Comparison of ENCODE assay signal across 8 mouse cellular contexts in genomic region chr11:95117030-95117429, GRCm38 (mm10). TPM values are rescaled to one million over a fixed set of nuclear protein-coding genes. Genes with fewer than 3 reads are reported as not detected.
DNase-seq lines count a peak whose midpoint lies in the region; ATAC-seq and TF ChIP-seq lines count a peak whose summit lies in the region.

No protein-coding gene starts in this region.

- no peak for TF ChIP-seq POLR2A in spleen, adult 2 months (IDR thresholded peaks at IDR 0.05; ENCODE audit: low read depth, low read length)

- H3K4me3 ChIP-seq in intestine, embryonic 15.5 days (replicated peaks): no peak overlapping the region
- H3K4me3 ChIP-seq in midbrain, embryonic 10.5 days: no peak overlapping the region
- H3K4me3 ChIP-seq in spleen, adult 2 months (ENCODE audit: extremely low read depth, insufficient read depth, insufficient read length): no peak overlapping the region

- no peak overlapping the region for H3K27ac ChIP-seq in intestine, embryonic 15.5 days
- no peak overlapping the region for H3K27ac ChIP-seq in midbrain, embryonic 10.5 days (replicated peaks)
- no peak overlapping the region for H3K27ac ChIP-seq in spleen, adult 2 months (ENCODE audit: insufficient read depth, low read length)

- ATAC-seq in intestine, embryonic 15.5 days: peak; percentile 54

- H3K4me2 ChIP-seq in intestine, embryonic 15.5 days (replicated peaks): no peak overlapping the region

- peaks cover 42% of the 10 kb centered on the region for H3K27me3 ChIP-seq in intestine, embryonic 15.5 days (replicated peaks)
- H3K27me3 ChIP-seq in midbrain, embryonic 10.5 days (ENCODE audit: low read depth, poor library complexity, severe bottlenecking): peaks cover 51% of the 10 kb centered on the region
- peaks cover 20% of the 10 kb centered on the region for H3K27me3 ChIP-seq in spleen, adult 2 months (ENCODE audit: control insufficient read depth, insufficient read depth, low read length)

- 2% methylated on average over 6 of the region's 6 CpGs for WGBS in intestine, embryonic 15.5 days
- 4% methylated on average over 6 of the region's 6 CpGs for WGBS in midbrain, embryonic 10.5 days
- 7% methylated on average over 6 of the region's 6 CpGs for WGBS in spleen, adult 2 months

- H3K36me3 ChIP-seq in intestine, embryonic 15.5 days: no peaks in the 10 kb centered on the region
- no peaks in the 10 kb centered on the region for H3K36me3 ChIP-seq in midbrain, embryonic 10.5 days
- H3K36me3 ChIP-seq in spleen, adult 2 months (ENCODE audit: control insufficient read depth, insufficient read depth, low read length): no peaks in the 10 kb centered on the region

- no peaks in the 10 kb centered on the region for H3K9me3 ChIP-seq in intestine, embryonic 15.5 days
- H3K9me3 ChIP-seq in midbrain, embryonic 10.5 days (replicated peaks): no peaks in the 10 kb centered on the region

- DNase-seq in ovary, postnatal 14 days (ENCODE audit: low spot score): peak; percentile 66
- no peak for DNase-seq in ovary, postnatal 10 days (ENCODE audit: low spot score)
- peak; percentile 83 to 84 for DNase-seq in cerebellum, postnatal 14 days
- DNase-seq in frontal cortex, postnatal 36 days (ENCODE audit: low spot score in 2 of 2): peak; percentile 58 to 84
- DNase-seq in left cerebral cortex, postnatal 10 days (ENCODE audit: extremely low spot score in 1 of 2, low spot score in 2 of 2): peak; percentile 63 to 72
- peak; percentile 75 for DNase-seq in midbrain, embryonic 10.5 days (ENCODE audit: low spot score)
- peak; percentile 31 to 35 for DNase-seq in spleen, adult 2 months (ENCODE audit: low read depth in 1 of 2, low spot score in 2 of 2)

- peak; percentile 82; the same call in 1 of the 2 replicates for TF ChIP-seq CTCF in spleen, adult 2 months (IDR thresholded peaks at IDR 0.05; ENCODE audit: extremely low read depth, insufficient read depth, insufficient read length, insufficient replicate concordance)

- peaks cover 25% of the 10 kb centered on the region for H3K4me1 ChIP-seq in intestine, embryonic 15.5 days (replicated peaks)
- peaks cover 31% of the 10 kb centered on the region for H3K4me1 ChIP-seq in midbrain, embryonic 10.5 days
- peaks cover 2% of the 10 kb centered on the region; the same call in 1 of the 2 replicates for H3K4me1 ChIP-seq in spleen, adult 2 months (ENCODE audit: control insufficient read depth, insufficient read depth, insufficient read length)

- intact Hi-C loops in left cerebral cortex, postnatal 10 days (cut with DNase I): loop anchor here (1.0 to 5.0 kb wide), 3 partner anchors 115 to 405 kb away; no protein-coding TSS in a partner anchor

- no peak overlapping the region for H3K9ac ChIP-seq in intestine, embryonic 15.5 days

RNA-seq across cellular contexts. Expression of gene Dlx3, which starts 2.9 kb away (rescaled TPM):
- 0.60 and 0.88 TPM in 2 replicates for polyA plus RNA-seq in intestine, embryonic 15.5 days (2015; fragmentation: Nextera tagmentation; extraction: Ambion mirVana)
- total RNA-seq in left cerebral cortex, postnatal 10 days (2021): not detected
- 0.89 and 1.3 TPM in 2 replicates for polyA plus RNA-seq in midbrain, embryonic 10.5 days (2016; fragmentation: Nextera tagmentation; extraction: Ambion mirVana)
- polyA plus RNA-seq in spleen, adult 2 months (2012; rRNA removed): not detected in 2 replicates

RNA-seq across cellular contexts. Expression of gene Dlx4, which starts 29.0 kb away (rescaled TPM):
- polyA plus RNA-seq in intestine, embryonic 15.5 days (2015; fragmentation: Nextera tagmentation; extraction: Ambion mirVana): 0.10 and 0.16 TPM in 2 replicates
- not detected for total RNA-seq in left cerebral cortex, postnatal 10 days (2021)
- polyA plus RNA-seq in midbrain, embryonic 10.5 days (2016; fragmentation: Nextera tagmentation; extraction: Ambion mirVana): 0.10 and 0.15 TPM in 2 replicates
- not detected in 2 replicates for polyA plus RNA-seq in spleen, adult 2 months (2012; rRNA removed)

RNA-seq across cellular contexts. Expression of gene Itga3, which starts 40.4 kb away (rescaled TPM):
- polyA plus RNA-seq in intestine, embryonic 15.5 days (2015; fragmentation: Nextera tagmentation; extraction: Ambion mirVana): 32.8 and 35.6 TPM in 2 replicates
- 10 to 100 TPM; 13.6 to 16.2 TPM for total RNA-seq in left cerebral cortex, postnatal 10 days (2021)
- 5.1 and 5.4 TPM in 2 replicates for polyA plus RNA-seq in midbrain, embryonic 10.5 days (2016; fragmentation: Nextera tagmentation; extraction: Ambion mirVana)
- 12.7 and 13.9 TPM in 2 replicates for polyA plus RNA-seq in spleen, adult 2 months (2012; rRNA removed)
